Mouse (Mus musculus) neural tube, embryonic 13.5 days (tissue): ENCODE results near the gene Olfr1443. TPM values are rescaled to one million over a fixed set of nuclear protein-coding genes. Genes with fewer than 3 reads are reported as not detected.
"Not testable (repeated sequence)": the region's sequence is repeated elsewhere in the genome, so short reads cannot be mapped to it uniquely, and the experiment has no call there.

ENCODE experiments used
- ATAC-seq: fragments of 200-750 bp; cut with Nextera tagmentation; 2 replicates; pipeline ENCODE4 v1.8.0; 2017; ENCODE audit warnings: low read depth, mild to moderate bottlenecking, moderate TSS enrichment, moderate library complexity
- H3K27ac ChIP-seq: fragments of 300-500 bp; sonication (generic); replicated peaks from 2 replicates; pipeline ENCODE4 v1.5.1; 2015; ENCODE audit warnings: moderate library complexity, mild to moderate bottlenecking, inconsistent platforms
- H3K27me3 ChIP-seq: fragments of 300-500 bp; sonication (generic); 2 replicates; pipeline ENCODE4 v1.6.1; 2015; ENCODE audit warnings: mild to moderate bottlenecking, inconsistent platforms
- H3K36me3 ChIP-seq: fragments of 300-500 bp; sonication (generic); 2 replicates; pipeline ENCODE4 v1.6.1; 2015; ENCODE audit warnings: mild to moderate bottlenecking, inconsistent platforms
- H3K4me1 ChIP-seq: fragments of 300-500 bp; sonication (generic); replicated peaks from 2 replicates; pipeline ENCODE4 v1.6.1; 2015; ENCODE audit warnings: inconsistent platforms
- H3K4me2 ChIP-seq: fragments of 300-500 bp; sonication (generic); 2 replicates; pipeline ENCODE4 v1.6.1; 2015; ENCODE audit warnings: inconsistent platforms, mild to moderate bottlenecking, moderate library complexity
- H3K4me3 ChIP-seq: fragments of 300-500 bp; sonication (generic); 2 replicates; pipeline ENCODE4 v1.5.1; 2015; ENCODE audit warnings: mild to moderate bottlenecking, inconsistent platforms
- H3K9ac ChIP-seq: fragments of 300-500 bp; sonication (generic); 2 replicates; pipeline ENCODE4 v1.6.1; 2015; ENCODE audit warnings: moderate library complexity, mild to moderate bottlenecking, inconsistent platforms
- H3K9me3 ChIP-seq: fragments of 300-500 bp; sonication (generic); 2 replicates; pipeline ENCODE4 v1.6.1; 2016; ENCODE audit warnings: inconsistent platforms
- WGBS: fragments of 180-500 bp; shearing (Covaris S2); methylation state at CpG from one replicate; pipeline ENCODE4 v1.1.7; 2015; 5-methylcytosine and 5-hydroxymethylcytosine counted together
- polyA plus RNA-seq: library from polyadenylated mRNA; unstranded; fragments of >200 nt; fragmentation: Nextera tagmentation; extraction: Ambion mirVana; gene quantifications from 2 replicates; pipeline ENCODE4 v1.2.1, GENCODE M21; 2015

The Olfr1443 gene
- polyA plus RNA-seq, 1 experiment from 2014 or later = not detected

DNA sequence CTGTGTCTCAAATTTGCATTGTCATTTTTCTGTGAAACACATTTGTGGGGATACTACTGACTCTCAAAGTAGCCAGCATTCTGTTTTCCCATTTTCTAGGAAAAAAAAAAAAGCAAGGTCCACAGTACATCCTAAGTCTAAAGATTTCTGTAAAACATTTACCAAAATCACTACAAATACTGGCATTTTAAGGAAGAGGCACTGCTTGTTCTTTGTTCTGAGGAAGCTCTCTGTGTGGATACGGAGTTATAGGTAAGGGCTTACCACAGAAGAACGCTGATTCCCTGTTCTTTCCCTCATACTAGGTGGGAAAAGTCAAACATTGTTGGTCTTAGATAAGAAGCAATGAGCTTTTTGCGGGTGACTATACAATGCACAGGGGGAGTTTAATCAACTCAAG, 17.7 kb downstream of the Olfr1443 start, which contains the start of gene Keg1:
Gene Keg1 (plus strand): TSS at position 197 of the 400 bp plus-strand sequence.
- Histone ChIP-seq H3K4me2 (no peak within 1 kb of the TSS), H3K27ac (no peak within 1 kb of the TSS), H3K4me1 (no peaks in the 10 kb centered on the region), H3K9ac (no peak within 1 kb of the TSS), H3K36me3 (no peaks in the 10 kb centered on the region), H3K27me3 (no peaks in the 10 kb centered on the region), H3K9me3 (no peaks in the 10 kb centered on the region), H3K4me3 (no peak within 1 kb of the TSS)
- 88% methylated on average over 3 of the region's 3 CpGs for WGBS
- ATAC-seq = no peak

DNA sequence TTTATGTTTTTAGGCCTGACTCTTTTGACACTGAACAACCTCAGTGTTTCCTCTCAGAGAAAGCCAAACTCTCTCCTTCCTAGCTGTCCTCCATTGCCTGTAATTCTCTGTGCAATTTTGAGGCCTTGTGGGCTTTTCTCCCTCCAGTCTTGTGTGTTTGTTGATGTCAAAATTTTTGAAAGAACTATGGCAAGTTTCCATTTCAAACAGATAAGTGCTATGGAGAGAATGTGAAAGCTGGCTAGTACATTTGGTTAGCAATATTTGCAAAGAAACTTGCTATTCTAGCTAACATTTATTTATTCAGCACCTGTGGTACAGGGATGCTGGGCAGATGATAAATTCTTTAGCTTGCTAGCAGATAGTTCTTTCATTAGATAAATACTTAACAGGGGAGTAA, 18.3 kb downstream of the Olfr1443 start:
- H3K4me2 ChIP-seq = no peak overlapping the region
- no peaks in the 10 kb centered on the region for H3K36me3 ChIP-seq
- H3K9ac ChIP-seq = no peak overlapping the region
- H3K4me1 ChIP-seq = no peaks in the 10 kb centered on the region
- no peak overlapping the region for H3K27ac ChIP-seq
- no peaks in the 10 kb centered on the region for H3K9me3 ChIP-seq
- H3K27me3 ChIP-seq = no peaks in the 10 kb centered on the region
- no peak overlapping the region for H3K4me3 ChIP-seq
- no peak for ATAC-seq

DNA sequence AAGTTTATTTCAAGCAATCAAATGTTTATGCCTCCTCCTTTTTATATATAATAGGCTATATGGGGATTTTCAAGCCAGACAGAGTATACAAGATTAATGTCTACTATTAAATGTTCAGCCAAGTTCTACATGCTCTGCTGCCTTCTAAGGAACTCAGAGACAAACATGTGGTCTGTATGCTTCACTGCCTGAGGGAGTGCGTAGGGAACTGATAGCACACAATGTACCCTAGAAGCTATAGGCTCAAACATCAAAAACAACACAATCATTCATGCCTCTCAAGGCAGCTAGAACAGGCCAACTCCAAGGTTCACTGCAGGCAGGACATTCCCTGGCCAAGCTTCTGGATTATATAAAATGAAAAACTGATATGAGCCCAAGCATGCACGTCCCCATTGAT, 30.5 kb downstream of the Olfr1443 start:
- no peaks in the 10 kb centered on the region for H3K36me3 ChIP-seq
- H3K4me2 ChIP-seq = no peak overlapping the region
- WGBS = 77% methylated on average over 2 of the region's 2 CpGs
- no peak overlapping the region for H3K9ac ChIP-seq
- H3K4me1 ChIP-seq = no peaks in the 10 kb centered on the region
- no peak overlapping the region for H3K27ac ChIP-seq
- H3K9me3 ChIP-seq = no peaks in the 10 kb centered on the region
- H3K27me3 ChIP-seq = no peaks in the 10 kb centered on the region
- ATAC-seq = no peak
- H3K4me3 ChIP-seq = no peak overlapping the region

DNA sequence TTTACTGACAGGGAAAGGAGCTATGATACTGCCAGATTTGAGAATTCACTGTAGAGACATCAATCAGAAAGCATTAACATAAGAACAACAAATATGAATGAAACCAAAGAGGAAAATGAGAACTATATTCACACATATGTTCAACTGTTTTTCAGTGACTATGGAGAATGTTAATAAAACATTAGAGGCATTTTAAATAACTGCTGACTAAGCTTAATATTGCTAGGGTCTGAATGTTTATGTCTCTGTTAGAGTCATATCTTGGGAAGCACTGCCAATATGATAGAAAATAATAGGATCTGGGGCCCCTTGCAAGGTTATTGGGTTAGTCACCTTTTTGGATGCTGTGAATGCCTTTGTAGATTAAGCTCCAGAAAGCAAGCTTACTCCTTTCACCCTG, 31.1 kb downstream of the Olfr1443 start:
- Histone ChIP-seq H3K9me3 (no peaks in the 10 kb centered on the region), H3K36me3 (no peaks in the 10 kb centered on the region), H3K4me3 (no peak overlapping the region), H3K9ac (no peak overlapping the region), H3K27ac (no peak overlapping the region), H3K4me1 (no peaks in the 10 kb centered on the region), H3K27me3 (no peaks in the 10 kb centered on the region), H3K4me2 (no peak overlapping the region)
- ATAC-seq = no peak

DNA sequence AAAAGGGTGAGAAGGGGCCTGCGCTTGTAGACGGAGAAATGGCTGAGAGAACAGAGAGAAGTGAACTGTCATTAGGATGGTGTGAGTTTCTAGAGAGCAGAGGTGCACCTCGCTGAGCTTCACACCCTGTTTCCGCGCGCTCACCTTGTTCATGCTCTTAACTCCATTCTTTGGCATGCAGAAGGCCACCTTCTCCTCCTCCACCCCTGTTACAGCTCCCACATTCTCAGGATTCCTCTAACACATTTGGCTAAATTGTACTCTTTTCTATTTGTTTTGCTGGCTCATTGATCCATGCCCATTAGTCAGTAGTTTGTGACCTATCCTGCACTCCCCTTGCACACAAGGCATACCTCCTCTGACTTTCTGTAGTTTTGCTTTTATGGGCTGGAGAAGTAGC, 41.3 kb downstream of the Olfr1443 start:
- no peak overlapping the region for H3K9ac ChIP-seq
- no peak overlapping the region for H3K4me2 ChIP-seq
- no peaks in the 10 kb centered on the region for H3K27me3 ChIP-seq
- 82% methylated on average over 6 of the region's 6 CpGs for WGBS
- H3K4me1 ChIP-seq = no peaks in the 10 kb centered on the region
- ATAC-seq = no peak
- no peak overlapping the region for H3K27ac ChIP-seq
- H3K4me3 ChIP-seq = no peak overlapping the region
- H3K36me3 ChIP-seq = no peaks in the 10 kb centered on the region
- no peaks in the 10 kb centered on the region for H3K9me3 ChIP-seq

DNA sequence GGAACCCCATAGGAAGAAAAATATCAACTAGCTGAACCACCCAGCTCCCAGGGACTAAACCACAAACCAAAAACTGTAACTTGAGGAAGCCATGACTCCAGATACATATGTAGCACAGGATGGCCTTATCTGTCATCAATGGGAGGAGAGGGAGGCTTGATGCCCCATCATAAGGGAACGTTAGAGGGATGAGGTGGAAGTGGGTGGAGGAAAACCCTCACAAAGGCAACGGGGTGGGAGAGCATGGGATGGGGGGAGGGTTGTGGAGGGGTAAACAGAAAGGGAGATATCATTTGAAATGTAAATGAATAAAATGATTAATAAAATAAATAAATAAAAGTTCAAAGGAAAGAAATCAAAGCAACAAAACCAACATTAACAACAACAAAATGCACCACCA, 42.6 kb downstream of the Olfr1443 start:
- H3K4me3 ChIP-seq = no peak overlapping the region
- H3K4me2 ChIP-seq = no peak overlapping the region
- no peaks in the 10 kb centered on the region for H3K9me3 ChIP-seq
- no peaks in the 10 kb centered on the region for H3K36me3 ChIP-seq
- no peaks in the 10 kb centered on the region for H3K27me3 ChIP-seq
- no peak for ATAC-seq
- H3K27ac ChIP-seq = no peak overlapping the region
- no peak overlapping the region for H3K9ac ChIP-seq
- WGBS = 67% methylated on average over 2 of the region's 2 CpGs
- H3K4me1 ChIP-seq = no peaks in the 10 kb centered on the region

DNA sequence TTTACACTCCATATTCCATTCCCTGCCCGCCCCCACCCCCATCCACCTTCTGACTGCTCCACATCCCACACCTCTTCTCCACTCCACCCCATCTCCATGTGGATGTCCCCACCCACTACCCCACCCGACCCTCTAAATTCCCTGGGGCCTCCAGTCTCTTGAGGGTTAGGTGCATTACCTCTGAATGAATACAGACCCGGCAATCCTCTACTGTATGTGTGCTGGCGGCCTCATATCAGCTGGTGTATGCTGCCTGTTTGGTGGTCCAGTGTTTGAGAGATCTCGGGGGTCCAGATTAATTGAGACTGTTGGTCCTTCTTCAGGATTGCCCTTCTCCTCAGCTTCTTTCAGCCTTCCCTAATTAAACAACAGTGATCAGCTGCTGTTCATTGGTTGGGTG, 43.0 kb downstream of the Olfr1443 start:
- not testable (repeated sequence) for H3K9me3 ChIP-seq, H3K9ac ChIP-seq, H3K4me2 ChIP-seq, H3K4me3 ChIP-seq, H3K36me3 ChIP-seq, H3K4me1 ChIP-seq, H3K27ac ChIP-seq, H3K27me3 ChIP-seq, ATAC-seq
- WGBS = 86% methylated on average over 5 of the region's 5 CpGs

DNA sequence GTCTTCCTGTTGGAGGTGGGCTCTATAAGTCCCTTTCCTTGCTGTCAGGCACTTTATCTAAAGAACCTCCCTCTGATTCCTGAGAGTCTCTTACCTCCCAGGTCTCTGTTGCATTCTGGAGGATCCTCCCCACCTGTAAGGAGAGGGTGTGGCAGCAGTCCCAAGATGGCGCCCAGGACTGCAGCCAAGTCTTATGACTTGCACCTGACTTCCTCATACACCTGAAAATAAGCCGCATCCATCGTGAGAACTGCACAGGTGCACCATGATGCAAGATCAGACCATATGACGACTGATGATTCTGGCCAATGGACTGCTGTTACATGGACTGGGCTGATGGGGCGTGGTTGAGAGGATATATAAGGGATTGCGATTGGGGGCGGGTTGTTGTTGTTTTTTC, 43.7 kb downstream of the Olfr1443 start:
- not testable (repeated sequence) for H3K9me3 ChIP-seq, H3K27ac ChIP-seq, ATAC-seq, H3K9ac ChIP-seq, H3K4me1 ChIP-seq, H3K36me3 ChIP-seq, H3K4me3 ChIP-seq, H3K27me3 ChIP-seq, H3K4me2 ChIP-seq
- WGBS = 91% methylated on average over 7 of the region's 7 CpGs

DNA sequence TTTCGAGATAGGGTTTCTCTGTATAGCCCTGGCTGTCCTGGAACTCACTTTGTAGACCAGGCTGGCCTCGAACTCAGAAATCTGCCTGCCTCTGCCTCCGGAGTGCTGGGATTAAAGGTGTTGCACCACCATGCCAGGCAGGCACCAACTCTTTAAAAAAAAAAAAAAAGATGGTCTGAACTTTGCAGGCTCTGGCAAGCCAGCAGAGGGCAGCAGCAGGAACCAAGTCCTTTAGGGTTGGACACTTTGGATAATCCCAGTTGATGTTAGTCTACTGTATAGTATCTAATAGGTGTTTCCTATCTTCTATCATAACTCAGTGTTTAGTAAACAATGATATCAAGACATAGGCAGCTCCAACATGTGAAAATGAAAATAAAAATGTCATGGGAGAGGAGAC, 44.4 kb downstream of the Olfr1443 start:
- 74% methylated on average over 3 of the region's 3 CpGs for WGBS
- Histone ChIP-seq H3K4me2 (no peak overlapping the region), H3K27me3 (no peaks in the 10 kb centered on the region), H3K4me3 (no peak overlapping the region), H3K9ac (no peak overlapping the region), H3K9me3 (no peaks in the 10 kb centered on the region), H3K4me1 (no peaks in the 10 kb centered on the region), H3K36me3 (no peaks in the 10 kb centered on the region), H3K27ac (no peak overlapping the region)
- ATAC-seq = no peak

DNA sequence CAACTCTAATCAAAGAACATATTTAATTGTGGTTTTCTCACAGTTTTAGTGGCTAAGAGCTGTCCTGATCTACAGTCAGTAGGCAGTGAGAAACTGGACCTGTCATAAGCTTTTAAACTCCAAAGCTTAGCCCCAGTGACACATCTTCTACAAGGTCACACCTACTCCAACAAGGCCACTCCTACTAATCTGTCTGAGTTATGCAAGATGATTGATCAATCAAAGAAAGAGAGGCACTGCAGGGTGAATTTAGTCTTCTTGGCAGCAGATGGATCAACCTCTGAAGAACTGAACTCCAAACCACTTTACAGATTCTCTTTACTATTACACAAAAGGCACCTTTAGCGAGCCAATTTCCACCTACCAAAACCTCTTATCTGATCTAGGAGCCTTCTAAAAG, 47.9 kb downstream of the Olfr1443 start:
- H3K9me3 ChIP-seq = no peaks in the 10 kb centered on the region
- no peak overlapping the region for H3K27ac ChIP-seq
- no peaks in the 10 kb centered on the region for H3K27me3 ChIP-seq
- H3K4me2 ChIP-seq = no peak overlapping the region
- H3K4me1 ChIP-seq = no peaks in the 10 kb centered on the region
- 86% methylated on average over 1 of the region's 1 CpGs for WGBS
- H3K9ac ChIP-seq = no peak overlapping the region
- H3K4me3 ChIP-seq = no peak overlapping the region
- no peaks in the 10 kb centered on the region for H3K36me3 ChIP-seq
- no peak for ATAC-seq

DNA sequence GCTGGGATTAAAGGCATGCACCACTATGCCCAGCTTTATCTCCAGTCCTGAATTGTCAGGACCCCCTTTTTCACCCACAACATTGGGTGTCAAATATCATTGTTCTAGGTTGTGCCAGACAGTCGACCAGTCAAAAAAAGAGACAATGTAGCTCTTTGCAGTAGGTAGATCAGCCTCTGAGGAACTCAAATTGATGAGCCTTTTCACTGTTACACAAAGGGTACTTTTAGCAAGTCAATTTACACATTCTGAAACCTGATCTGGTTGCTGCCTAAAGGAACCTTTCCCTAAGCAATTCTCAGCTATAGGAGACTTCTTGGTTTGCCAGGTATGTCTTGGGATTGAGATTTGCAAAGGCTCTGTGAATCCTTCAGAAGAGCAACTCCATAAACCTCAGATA, 53.1 kb downstream of the Olfr1443 start:
- Histone ChIP-seq H3K4me1 (no peaks in the 10 kb centered on the region), H3K36me3 (no peaks in the 10 kb centered on the region), H3K27me3 (no peaks in the 10 kb centered on the region), H3K9ac (no peak overlapping the region), H3K27ac (no peak overlapping the region), H3K4me3 (no peak overlapping the region), H3K4me2 (no peak overlapping the region), H3K9me3 (no peaks in the 10 kb centered on the region)
- ATAC-seq = no peak
- WGBS = 52% methylated on average over 1 of the region's 1 CpGs

DNA sequence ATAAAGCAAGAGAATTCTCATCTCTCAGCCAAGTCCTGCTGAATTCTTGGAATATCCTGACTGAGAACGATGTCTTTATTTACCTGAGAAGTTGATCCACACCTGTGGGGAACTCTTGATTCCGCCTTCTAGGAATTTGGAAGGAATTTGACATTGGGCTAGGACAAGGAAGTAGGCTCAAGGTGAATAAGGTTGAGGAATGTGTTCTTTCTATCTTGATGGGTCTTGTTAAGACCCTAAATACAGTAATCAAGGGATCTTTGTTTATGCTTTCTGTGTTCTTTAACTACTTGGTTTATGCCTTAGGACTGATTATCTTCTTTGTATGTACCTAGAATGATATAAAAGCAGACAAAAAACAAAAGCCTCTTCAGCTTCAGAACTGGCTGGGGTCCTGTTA, 54.0 kb downstream of the Olfr1443 start:
- ATAC-seq = no peak
- no peaks in the 10 kb centered on the region for H3K27me3 ChIP-seq
- no peak overlapping the region for H3K4me3 ChIP-seq
- H3K9me3 ChIP-seq = no peaks in the 10 kb centered on the region
- H3K27ac ChIP-seq = no peak overlapping the region
- 85% methylated on average over 2 of the region's 2 CpGs for WGBS
- H3K9ac ChIP-seq = no peak overlapping the region
- no peak overlapping the region for H3K4me2 ChIP-seq
- H3K36me3 ChIP-seq = no peaks in the 10 kb centered on the region
- H3K4me1 ChIP-seq = no peaks in the 10 kb centered on the region
